Mouse (Mus musculus): Measurements from ENCODE around the gene P2rx6. TPM values are rescaled to one million over a fixed set of nuclear protein-coding genes. Genes with fewer than 3 reads are reported as not detected.
"Not testable (repeated sequence)": the region's sequence is repeated elsewhere in the genome, so short reads cannot be mapped to it uniquely, and the experiment has no call there.

Gene P2rx6
- polyA plus RNA-seq, 1 experiment from 2014 or later, result 0.46 TPM

GRCm38 (mm10) chr16:17536584-17536983 is 25.1 kb upstream of the P2rx6 start:
- 0 out of 2 replicates have a peak, but pooled peaks cover 4% of the 10 kb centered on the region for H3K4me1 ChIP-seq
- H3K4me3 ChIP-seq, result no peak overlapping the region
- 85% methylated on average over 3 of the region's 3 CpGs for WGBS
- no peaks in the 10 kb centered on the region for H3K36me3 ChIP-seq
- no peak overlapping the region for H3K4me2 ChIP-seq (replicated peaks)
- 0 out of 2 replicates have a peak, but pooled peaks cover 3% of the 10 kb centered on the region for H3K27me3 ChIP-seq
- no peak overlapping the region for H3K27ac ChIP-seq
- H3K9me3 ChIP-seq, result no peaks in the 10 kb centered on the region
- ATAC-seq (ENCODE audit: insufficient number of reproducible peaks, insufficient read depth, low FRiP score, low TSS enrichment), result no peak
- no peak overlapping the region for H3K9ac ChIP-seq

GRCm38 (mm10) chr16:17542632-17543031 is 19.1 kb upstream of the P2rx6 start:
- H3K27ac ChIP-seq, result no peak overlapping the region
- no peak overlapping the region for H3K4me3 ChIP-seq
- no peak overlapping the region for H3K4me2 ChIP-seq (replicated peaks)
- H3K27me3 ChIP-seq, result 0 out of 2 replicates have a peak, but pooled peaks cover 3% of the 10 kb centered on the region
- no peaks in the 10 kb centered on the region for H3K36me3 ChIP-seq
- no peak for ATAC-seq (ENCODE audit: insufficient number of reproducible peaks, insufficient read depth, low FRiP score, low TSS enrichment)
- H3K9me3 ChIP-seq, result no peaks in the 10 kb centered on the region
- 82% methylated on average over 2 of the region's 2 CpGs for WGBS
- H3K4me1 ChIP-seq, result no peaks in the 10 kb centered on the region
- H3K9ac ChIP-seq, result no peak overlapping the region

DNA sequence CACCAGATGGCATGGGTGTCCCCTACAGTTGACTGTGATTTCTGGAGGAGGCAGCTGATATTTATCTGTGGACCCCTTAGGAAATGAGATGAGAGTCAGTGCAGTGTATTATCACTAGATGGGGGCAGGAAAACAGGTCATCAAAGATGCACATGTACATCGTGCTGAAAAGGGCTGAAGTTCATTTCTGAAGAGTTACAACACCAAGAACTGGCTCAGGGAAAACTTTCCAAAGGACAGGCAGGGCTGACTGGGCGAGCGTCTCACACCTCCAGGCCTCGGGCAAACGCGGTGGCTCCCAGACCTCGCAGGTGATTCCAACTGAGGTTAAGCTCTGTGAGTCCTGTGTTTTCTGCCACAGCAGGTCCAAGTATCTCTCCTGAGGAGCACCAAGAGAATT is 8.8 kb upstream of the P2rx6 start:
- ATAC-seq (ENCODE audit: insufficient number of reproducible peaks, insufficient read depth, low FRiP score, low TSS enrichment), result no peak
- no peak overlapping the region for H3K4me2 ChIP-seq (replicated peaks)
- 80% methylated on average over 7 of the region's 7 CpGs for WGBS
- no peaks in the 10 kb centered on the region for H3K9me3 ChIP-seq
- no peak overlapping the region for H3K9ac ChIP-seq
- H3K4me3 ChIP-seq, result no peak overlapping the region
- H3K27me3 ChIP-seq, result no peaks in the 10 kb centered on the region
- H3K27ac ChIP-seq, result no peak overlapping the region
- H3K4me1 ChIP-seq, result peaks cover 17% of the 10 kb centered on the region
- H3K36me3 ChIP-seq, result no peaks in the 10 kb centered on the region

DNA sequence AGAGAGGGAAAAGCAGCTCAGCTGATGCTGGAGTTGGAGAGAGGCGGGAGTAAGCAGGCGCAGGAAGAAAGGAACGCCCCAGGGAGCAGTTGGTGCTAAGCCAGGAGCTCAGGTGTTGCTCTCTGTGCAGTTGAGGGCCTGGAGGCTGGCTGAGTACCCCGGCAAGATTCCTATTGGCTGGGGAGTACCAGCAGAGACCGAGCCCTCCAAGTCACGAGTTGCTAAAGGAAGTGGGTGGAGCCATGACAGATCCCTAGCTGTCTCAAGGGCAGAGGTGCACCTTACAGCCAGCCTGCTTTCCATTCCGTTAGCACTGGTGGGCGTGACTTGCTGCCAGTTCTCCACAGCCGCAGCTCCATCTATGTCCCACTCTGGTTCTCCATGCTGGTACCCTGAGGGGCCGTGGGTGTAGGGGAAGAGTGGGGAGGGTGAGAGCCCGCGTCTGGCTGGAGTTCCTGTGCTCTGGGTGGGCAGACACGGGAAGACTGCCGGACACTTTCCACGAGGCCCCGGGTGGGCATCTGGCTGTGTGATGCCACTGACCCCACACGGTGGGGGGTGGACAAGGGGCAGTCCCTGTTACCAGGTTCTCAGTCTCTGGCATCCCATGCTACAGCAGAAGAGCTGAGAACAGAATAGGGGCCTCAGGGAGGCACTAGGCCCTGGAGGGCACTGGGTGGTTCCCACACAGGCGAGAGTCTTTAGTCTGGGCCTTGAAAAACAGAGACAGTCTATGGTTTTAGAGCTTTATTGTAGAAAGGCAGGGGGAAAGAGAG is 7.6 kb upstream of the P2rx6 start:
- Histone ChIP-seq H3K9ac (no peak overlapping the region), H3K36me3 (no peaks in the 10 kb centered on the region), H3K4me2 (replicated peaks) (peak overlapping the region; percentile 40), H3K4me3 (peak overlapping the region; percentile 6; the same call in 1 of the 2 replicates), H3K9me3 (no peaks in the 10 kb centered on the region), H3K27me3 (no peaks in the 10 kb centered on the region), H3K4me1 (peaks cover 28% of the 10 kb centered on the region), H3K27ac (peak overlapping the region; percentile 71)
- peak; percentile 90 for ATAC-seq (ENCODE audit: insufficient number of reproducible peaks, insufficient read depth, low FRiP score, low TSS enrichment)
- WGBS, result 11% methylated on average over 18 of the region's 18 CpGs

DNA sequence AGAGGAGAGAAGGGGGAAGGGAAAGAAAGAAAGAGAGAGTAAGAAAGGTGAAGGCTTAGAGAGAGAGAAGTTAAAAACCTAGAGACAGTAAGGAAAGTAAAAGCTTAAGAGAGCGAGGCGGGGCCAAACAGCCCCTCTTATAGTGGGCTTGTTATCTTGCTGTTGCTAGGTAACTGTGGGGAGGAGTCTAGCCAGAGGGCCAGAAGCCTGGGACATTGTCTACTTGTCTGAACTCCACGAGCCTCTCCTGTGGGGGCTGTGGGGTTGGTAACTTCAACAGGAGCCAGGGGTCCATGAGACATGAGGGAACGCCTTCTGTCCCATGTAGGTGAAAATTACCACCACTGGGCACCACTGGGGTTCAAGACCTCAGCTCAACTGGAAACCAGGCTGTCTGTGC is 7.0 kb upstream of the P2rx6 start:
- H3K9me3 ChIP-seq; H3K9ac ChIP-seq; H3K4me3 ChIP-seq; H3K27me3 ChIP-seq; H3K36me3 ChIP-seq; ATAC-seq (ENCODE audit: insufficient number of reproducible peaks, insufficient read depth, low FRiP score, low TSS enrichment): not testable (repeated sequence)
- 19% methylated on average over 4 of the region's 4 CpGs for WGBS
- Histone ChIP-seq H3K4me2 (replicated peaks) (peak overlapping the region; percentile 40), H3K4me1 (peaks cover 30% of the 10 kb centered on the region), H3K27ac (peak overlapping the region; percentile 71; the same call in 1 of the 2 replicates)

DNA sequence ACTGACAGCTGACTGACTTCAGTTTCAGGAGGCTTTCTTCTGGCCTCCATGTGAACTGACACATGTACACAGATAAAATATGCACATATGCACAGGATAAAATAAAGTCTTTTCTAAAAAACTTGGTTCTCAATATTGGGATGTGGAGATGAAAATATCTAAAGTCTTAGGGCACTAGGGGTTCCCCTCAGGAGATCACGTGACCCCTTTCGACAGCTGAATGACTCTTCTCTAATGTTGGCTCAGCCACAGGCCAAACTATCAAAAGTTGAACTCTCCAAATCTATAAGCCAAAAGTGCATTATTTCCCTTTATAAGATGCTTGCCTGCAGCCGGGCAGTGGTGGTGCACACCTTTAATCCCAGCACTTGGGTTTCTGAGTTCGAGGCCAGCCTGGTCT is 5.5 kb upstream of the P2rx6 start:
- no peak overlapping the region for H3K4me3 ChIP-seq
- ATAC-seq (ENCODE audit: insufficient number of reproducible peaks, insufficient read depth, low FRiP score, low TSS enrichment), result no peak
- no peaks in the 10 kb centered on the region for H3K9me3 ChIP-seq
- no peak overlapping the region for H3K4me2 ChIP-seq (replicated peaks)
- H3K9ac ChIP-seq, result no peak overlapping the region
- no peak overlapping the region for H3K27ac ChIP-seq
- WGBS, result 79% methylated on average over 4 of the region's 4 CpGs
- H3K36me3 ChIP-seq, result no peaks in the 10 kb centered on the region
- peaks cover 11% of the 10 kb centered on the region for H3K27me3 ChIP-seq
- H3K4me1 ChIP-seq, result peaks cover 37% of the 10 kb centered on the region

DNA sequence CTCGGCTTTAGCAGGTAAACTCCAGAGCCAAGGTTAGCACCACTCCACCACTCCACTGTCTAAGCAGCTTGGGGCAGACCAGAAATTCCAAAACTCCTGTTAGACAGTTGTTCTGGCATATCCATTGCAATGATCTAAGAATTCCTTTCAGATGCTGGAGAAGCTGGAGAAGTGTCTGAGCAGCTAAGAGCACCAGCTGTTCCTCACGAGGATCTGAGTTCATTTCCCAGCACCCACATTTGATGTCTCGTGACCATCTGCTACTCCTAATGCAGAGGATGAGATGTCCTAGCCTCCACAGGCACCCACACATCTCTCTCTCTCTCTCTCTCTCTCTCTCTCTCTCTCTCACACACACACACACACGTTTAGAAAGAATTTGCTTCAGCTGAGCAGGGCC is 4.8 kb upstream of the P2rx6 start:
- Histone ChIP-seq H3K9me3 (no peaks in the 10 kb centered on the region), H3K27ac (no peak overlapping the region), H3K27me3 (peaks cover 11% of the 10 kb centered on the region), H3K4me1 (peaks cover 44% of the 10 kb centered on the region), H3K36me3 (no peaks in the 10 kb centered on the region), H3K4me3 (no peak overlapping the region), H3K4me2 (replicated peaks) (no peak overlapping the region), H3K9ac (no peak overlapping the region)
- ATAC-seq (ENCODE audit: insufficient number of reproducible peaks, insufficient read depth, low FRiP score, low TSS enrichment), result no peak
- 57% methylated on average over 4 of the region's 4 CpGs for WGBS

DNA sequence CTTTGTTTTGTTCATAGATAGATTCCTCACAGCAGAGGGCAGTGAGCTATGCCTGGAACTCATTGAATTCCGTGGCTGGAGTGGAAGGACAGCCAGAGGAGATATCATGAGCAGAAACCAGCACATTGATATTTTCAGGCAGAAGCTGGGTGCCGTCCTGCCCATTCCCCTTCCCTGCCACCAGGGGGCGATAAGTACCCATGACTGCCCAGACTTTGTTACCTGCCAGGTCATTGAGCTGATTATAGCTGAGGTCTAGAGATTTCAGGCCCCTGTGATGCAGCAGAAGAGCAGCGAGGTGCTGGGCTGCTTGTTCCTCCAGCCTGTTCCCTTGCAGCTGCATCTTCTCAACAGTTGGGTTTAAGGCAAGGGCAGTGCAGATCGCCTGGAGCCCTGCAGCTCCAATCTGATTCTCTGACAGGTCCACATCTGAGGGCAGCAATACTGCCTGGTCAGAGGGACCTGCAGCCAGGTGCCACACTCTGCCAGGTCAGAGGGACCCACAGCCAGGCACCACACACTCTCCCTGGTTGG is 3.7 kb upstream of the P2rx6 start:
- Histone ChIP-seq H3K27me3 (peaks cover 18% of the 10 kb centered on the region), H3K4me1 (peaks cover 48% of the 10 kb centered on the region), H3K27ac (no peak overlapping the region), H3K9me3 (no peaks in the 10 kb centered on the region), H3K4me3 (no peak overlapping the region), H3K9ac (no peak overlapping the region), H3K36me3 (no peaks in the 10 kb centered on the region), H3K4me2 (replicated peaks) (no peak overlapping the region)
- WGBS, result 2% methylated on average over 5 of the region's 5 CpGs
- no peak for ATAC-seq (ENCODE audit: insufficient number of reproducible peaks, insufficient read depth, low FRiP score, low TSS enrichment)

DNA sequence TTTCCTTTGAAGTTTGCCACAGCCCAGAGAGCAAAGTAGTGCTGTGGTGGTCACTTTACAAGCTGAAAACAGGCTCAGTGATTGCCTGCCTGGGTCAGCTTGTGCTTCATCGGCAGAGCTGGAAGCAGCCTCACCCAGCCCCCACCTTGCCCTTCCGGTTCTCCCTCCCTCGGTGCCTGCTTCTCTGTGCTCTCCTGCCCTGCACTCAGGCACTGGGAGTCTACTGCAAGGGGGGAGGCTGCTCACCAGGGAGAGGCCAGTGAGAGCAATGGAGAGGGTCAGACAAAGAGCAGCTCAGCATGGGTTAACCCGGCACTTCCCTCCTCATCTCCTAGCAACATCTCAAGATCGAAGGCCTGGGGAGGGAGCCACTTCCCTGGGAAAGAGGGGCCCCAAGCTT is 2.9 kb upstream of the P2rx6 start:
- Histone ChIP-seq H3K9ac (no peak overlapping the region), H3K27ac (no peak overlapping the region), H3K36me3 (no peaks in the 10 kb centered on the region), H3K4me1 (peaks cover 45% of the 10 kb centered on the region), H3K4me3 (no peak overlapping the region), H3K4me2 (replicated peaks) (peak overlapping the region; percentile 25), H3K27me3 (peaks cover 18% of the 10 kb centered on the region), H3K9me3 (no peaks in the 10 kb centered on the region)
- 1% methylated on average over 5 of the region's 5 CpGs for WGBS
- no peak for ATAC-seq (ENCODE audit: insufficient number of reproducible peaks, insufficient read depth, low FRiP score, low TSS enrichment)

GRCm38 (mm10) chr16:17559396-17560027 is 2.2 kb upstream of the P2rx6 start:
- Histone ChIP-seq H3K9ac (no peak overlapping the region), H3K27ac (no peak overlapping the region), H3K4me2 (replicated peaks) (peak overlapping the region; percentile 25; the same call in 1 of the 2 replicates), H3K4me1 (peaks cover 38% of the 10 kb centered on the region), H3K36me3 (no peaks in the 10 kb centered on the region), H3K27me3 (peaks cover 18% of the 10 kb centered on the region), H3K4me3 (no peak overlapping the region), H3K9me3 (no peaks in the 10 kb centered on the region)
- no peak for ATAC-seq (ENCODE audit: insufficient number of reproducible peaks, insufficient read depth, low FRiP score, low TSS enrichment)
- 61% methylated on average over 9 of the region's 9 CpGs for WGBS

DNA sequence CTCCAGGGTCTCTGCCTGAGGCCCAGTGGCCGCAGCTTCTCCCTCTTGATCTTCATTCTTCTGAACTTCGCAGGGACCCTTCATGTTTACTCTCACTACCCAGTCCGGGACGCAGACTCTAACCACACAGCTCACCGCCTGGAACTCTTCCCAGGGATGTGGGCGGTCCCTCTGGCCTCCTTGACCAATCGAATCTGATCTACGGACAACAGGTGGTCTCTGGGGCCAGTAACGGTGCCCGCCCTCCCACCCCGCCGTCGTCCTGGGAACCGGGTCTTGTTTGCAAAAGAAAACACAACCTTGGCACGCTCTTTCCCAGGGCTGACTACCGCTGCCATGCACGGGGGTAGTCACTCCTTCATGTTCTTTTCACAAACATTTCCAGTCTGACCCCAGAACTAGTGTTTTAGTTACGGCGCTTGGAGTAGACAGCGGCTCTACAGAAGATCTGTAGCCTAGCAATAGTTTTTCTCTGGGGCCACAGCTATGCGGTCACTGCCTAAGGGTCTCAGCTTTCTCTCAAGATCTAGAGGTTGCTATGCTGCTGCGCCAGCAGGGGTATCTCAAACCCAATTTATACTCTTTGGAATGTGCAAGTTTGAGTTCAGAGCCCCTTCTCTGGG is 446 bp upstream of the P2rx6 start, which contains the start of gene Lrrc74b:
Gene Lrrc74b (minus strand): TSS at position 120 of the 623 bp plus-strand sequence.
- Histone ChIP-seq H3K9ac (no peak within 1 kb of the TSS; the same call in 1 of the 2 replicates), H3K36me3 (no peaks in the 10 kb centered on the region), H3K4me1 (peaks cover 31% of the 10 kb centered on the region), H3K27ac (0 out of 2 replicates have a peak within 1 kb of the TSS, but pooled peaks have one; percentile 17), H3K9me3 (no peaks in the 10 kb centered on the region), H3K4me2 (replicated peaks) (peak within 1 kb of the TSS; percentile 49), H3K4me3 (peak within 1 kb of the TSS; percentile 28), H3K27me3 (peaks cover 18% of the 10 kb centered on the region)
- 0 out of 2 replicates have a peak, but pooled peaks have one; percentile 53 for ATAC-seq (ENCODE audit: insufficient number of reproducible peaks, insufficient read depth, low FRiP score, low TSS enrichment)
- under 1% methylated on average over 22 of the region's 22 CpGs for WGBS

Measured in embryonic facial prominence, embryonic 12.5 days (tissue).